Mouse (Mus musculus) midbrain, embryonic 11.5 days (tissue): Measurements from ENCODE around the gene C130074G19Rik. TPM values are rescaled to one million over a fixed set of nuclear protein-coding genes. Genes with fewer than 3 reads are reported as not detected.
A peak's percentile ranks its signal among the peaks of the same experiment; 100 is the strongest.

Experiments
- ATAC-seq: fragments of 200-750 bp; cut with Nextera tagmentation; 2 replicates; pipeline ENCODE4 v1.8.0; 2017; ENCODE audit warnings: moderate TSS enrichment, moderate library complexity; ENCODE audit not compliant: low FRiP score
- DNase-seq: peaks from one replicate; pipeline ENCODE4 v3.0.0; 2015; ENCODE audit warnings: low spot score; ENCODE audit errors: missing footprints
- H3K27ac ChIP-seq: fragments of 300-500 bp; sonication (generic); 2 replicates; pipeline ENCODE4 v1.5.1; 2014; ENCODE audit warnings: low read depth, low read length
- H3K27me3 ChIP-seq: fragments of 300-500 bp; sonication (generic); 2 replicates; pipeline ENCODE4 v1.6.1; 2014; ENCODE audit warnings: mild to moderate bottlenecking, low read length, moderate library complexity, mixed read lengths; ENCODE audit not compliant: control insufficient read depth, insufficient read depth
- H3K36me3 ChIP-seq: fragments of 300-500 bp; sonication (generic); 2 replicates; pipeline ENCODE4 v1.6.1; 2014; ENCODE audit warnings: mild to moderate bottlenecking, low read length, moderate library complexity, mixed read lengths; ENCODE audit not compliant: control insufficient read depth, insufficient read depth
- H3K4me1 ChIP-seq: fragments of 300-500 bp; sonication (generic); 2 replicates; pipeline ENCODE4 v1.6.1; 2014; ENCODE audit warnings: low read length; ENCODE audit not compliant: control insufficient read depth, insufficient read depth
- H3K4me2 ChIP-seq: fragments of 300-500 bp; sonication (generic); 2 replicates; pipeline ENCODE4 v1.6.1; 2014; ENCODE audit warnings: mild to moderate bottlenecking, moderate library complexity
- H3K4me3 ChIP-seq: fragments of 300-500 bp; sonication (generic); 2 replicates; pipeline ENCODE4 v1.5.1; 2014; ENCODE audit warnings: low read depth, low read length
- H3K9ac ChIP-seq: fragments of 300-500 bp; sonication (generic); 2 replicates; pipeline ENCODE4 v1.6.1; 2014; ENCODE audit warnings: low read length
- H3K9me3 ChIP-seq: fragments of 300-500 bp; sonication (generic); 2 replicates; pipeline ENCODE4 v1.6.1; 2016; ENCODE audit warnings: low read length; ENCODE audit not compliant: control insufficient read depth
- WGBS: fragments of 180-500 bp; shearing (Covaris S2); extraction: QIAGEN DNeasy Blood & Tissue Kit; methylation state at CpG from one replicate; pipeline ENCODE4 v1.1.7; 2014; 5-methylcytosine and 5-hydroxymethylcytosine counted together
- microRNA counts: library from miRNA; unstranded; fragments of <30 nt; microRNA quantifications from one replicate; lab custom pipeline; 2015
- microRNA-seq: library from miRNA; unstranded; fragments of <30 nt; microRNA quantifications from one replicate; pipeline ENCODE4, GENCODE M21; 2017
- polyA plus RNA-seq: library from polyadenylated mRNA; unstranded; fragments of >200 nt; fragmentation: Nextera tagmentation; extraction: Ambion mirVana; gene quantifications from 2 replicates; pipeline ENCODE4 v1.2.1, GENCODE M21; 2014

Gene C130074G19Rik
- polyA plus RNA-seq, 1 experiment from 2014 or later, result 0.52 TPM

GRCm38 (mm10) chr1:184833499-184833898 is 49.5 kb downstream of the C130074G19Rik start:
- ATAC-seq, result no peak
- H3K4me3 ChIP-seq, result no peak overlapping the region

GRCm38 (mm10) chr1:184832211-184832610 is 50.8 kb downstream of the C130074G19Rik start:
- no peaks in the 10 kb centered on the region for H3K4me1 ChIP-seq
- H3K9me3 ChIP-seq, result no peaks in the 10 kb centered on the region
- H3K36me3 ChIP-seq, result peaks cover 2% of the 10 kb centered on the region; the same call in 1 of the 2 replicates
- ATAC-seq (no peak), DNase-seq (peak; percentile 80)
- no peak overlapping the region for H3K9ac ChIP-seq
- no peak overlapping the region for H3K4me3 ChIP-seq
- no peak overlapping the region for H3K27ac ChIP-seq
- H3K4me2 ChIP-seq, result no peak overlapping the region
- H3K27me3 ChIP-seq, result no peaks in the 10 kb centered on the region
- WGBS, result 84% methylated on average over 10 of the region's 10 CpGs

More at GRCm38 (mm10) chr1:184833499-184833898, 49.5 kb downstream of the C130074G19Rik start:
- H3K9ac ChIP-seq, result no peak overlapping the region
- peaks cover 2% of the 10 kb centered on the region; the same call in 1 of the 2 replicates for H3K36me3 ChIP-seq
- H3K9me3 ChIP-seq, result no peaks in the 10 kb centered on the region
- H3K4me1 ChIP-seq, result no peaks in the 10 kb centered on the region
- no peak for DNase-seq
- H3K27me3 ChIP-seq, result no peaks in the 10 kb centered on the region
- no peak overlapping the region for H3K27ac ChIP-seq
- H3K4me2 ChIP-seq, result no peak overlapping the region
- WGBS, result 93% methylated on average over 7 of the region's 7 CpGs

DNA sequence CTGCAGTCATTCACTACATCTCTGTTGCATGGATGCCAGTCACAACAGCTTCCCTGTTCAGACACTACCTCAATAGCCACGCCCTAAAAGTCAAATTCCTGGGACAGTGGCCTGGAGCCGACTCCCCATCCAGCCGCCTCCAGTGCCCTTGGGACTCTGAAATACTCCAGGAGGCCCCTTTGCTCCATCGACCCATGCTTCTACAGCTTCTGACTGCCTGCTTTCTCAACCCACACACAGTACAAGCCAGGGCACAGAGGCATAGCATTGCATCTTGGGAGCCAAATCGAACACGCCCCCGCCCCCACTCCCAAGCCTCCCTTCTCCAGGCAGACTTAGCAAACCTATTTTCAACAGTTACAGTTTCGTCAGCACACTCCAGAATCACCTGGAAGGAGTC is 53.1 kb downstream of the C130074G19Rik start:
- Histone ChIP-seq H3K9ac (no peak overlapping the region), H3K36me3 (peaks cover 2% of the 10 kb centered on the region; the same call in 1 of the 2 replicates), H3K4me2 (no peak overlapping the region), H3K27me3 (no peaks in the 10 kb centered on the region), H3K9me3 (no peaks in the 10 kb centered on the region), H3K4me3 (no peak overlapping the region), H3K4me1 (no peaks in the 10 kb centered on the region), H3K27ac (no peak overlapping the region)
- WGBS, result 87% methylated on average over 8 of the region's 8 CpGs
- DNase-seq (peak; percentile 47), ATAC-seq (no peak)

- Histone ChIP-seq H3K9me3 (no peaks in the 10 kb centered on the region), H3K4me1 (no peaks in the 10 kb centered on the region), H3K9ac (no peak overlapping the region), H3K27ac (no peak overlapping the region), H3K4me3 (no peak overlapping the region), H3K27me3 (no peaks in the 10 kb centered on the region), H3K36me3 (0 out of 2 replicates have a peak, but pooled peaks cover 2% of the 10 kb centered on the region), H3K4me2 (peak overlapping the region; percentile 16; the same call in 1 of the 2 replicates)
- DNase-seq (peak; percentile 86), ATAC-seq (no peak)
- 28% methylated on average over 23 of the region's 23 CpGs for WGBS
These were observed 55.8 kb downstream of the C130074G19Rik start for GRCm38 (mm10) chr1:184827175-184827701.

DNA sequence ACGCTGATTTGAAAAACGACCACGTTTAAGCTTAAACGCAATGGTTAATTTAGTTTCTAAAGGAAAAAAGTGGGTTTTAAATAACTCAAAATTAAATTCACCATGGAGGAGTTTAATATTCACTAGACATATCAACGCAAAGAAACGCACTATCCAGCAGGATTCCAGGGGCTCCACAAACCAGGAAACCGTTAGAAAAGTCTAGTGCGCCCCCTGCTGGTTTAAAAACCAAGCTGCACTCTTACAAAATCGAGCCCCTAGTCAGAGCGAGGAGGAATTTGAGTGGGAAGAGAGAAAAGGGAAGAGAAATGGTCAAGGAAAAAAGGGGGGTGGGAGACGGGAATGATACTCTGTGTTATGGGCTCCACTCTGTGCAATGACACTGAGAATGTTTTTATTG is 57.9 kb downstream of the C130074G19Rik start:
- peak; percentile 93 for DNase-seq

GRCm38 (mm10) chr1:184824439-184824851 is 58.6 kb downstream of the C130074G19Rik start:
- H3K9ac ChIP-seq, result no peak overlapping the region
- WGBS, result 2% methylated on average over 12 of the region's 12 CpGs
- no peak overlapping the region for H3K27ac ChIP-seq
- H3K4me3 ChIP-seq, result no peak overlapping the region
- ATAC-seq (peak; percentile 88), DNase-seq (peak; percentile 99)
- H3K4me2 ChIP-seq, result no peak overlapping the region
- H3K36me3 ChIP-seq, result no peaks in the 10 kb centered on the region
- H3K27me3 ChIP-seq, result no peaks in the 10 kb centered on the region
- H3K9me3 ChIP-seq, result no peaks in the 10 kb centered on the region
- H3K4me1 ChIP-seq, result no peaks in the 10 kb centered on the region

More for the DNA sequence above, 57.9 kb downstream of the C130074G19Rik start:
- ATAC-seq, result 0 out of 2 replicates have a peak, but pooled peaks have one; percentile 28
- Histone ChIP-seq H3K9ac (no peak overlapping the region), H3K4me2 (no peak overlapping the region), H3K36me3 (no peaks in the 10 kb centered on the region), H3K27me3 (no peaks in the 10 kb centered on the region), H3K4me3 (no peak overlapping the region), H3K4me1 (no peaks in the 10 kb centered on the region), H3K27ac (no peak overlapping the region), H3K9me3 (no peaks in the 10 kb centered on the region)
- 29% methylated on average over 11 of the region's 11 CpGs for WGBS

- Histone ChIP-seq H3K36me3 (no peaks in the 10 kb centered on the region), H3K4me1 (no peaks in the 10 kb centered on the region), H3K4me3 (no peak overlapping the region), H3K9ac (no peak overlapping the region), H3K4me2 (0 out of 2 replicates have a peak overlapping the region, but pooled peaks have one; percentile 8), H3K27me3 (no peaks in the 10 kb centered on the region), H3K9me3 (no peaks in the 10 kb centered on the region), H3K27ac (no peak overlapping the region)
- WGBS, result 11% methylated on average over 11 of the region's 11 CpGs
- DNase-seq (no peak), ATAC-seq (peak; percentile 45; the same call in 1 of the 2 replicates)
These were observed 60.3 kb downstream of the C130074G19Rik start for GRCm38 (mm10) chr1:184822678-184823077.

MicroRNAs encoded within 50 kb of the gene (microRNA counts, 519-probe panel; counts per million panel counts)
- 3,558 counts per million, percentile 21 among the panel's probes with 10 or more counts for microRNA mmu-miR-1981 (lab: Ali Mortazavi, UCI)

Small RNAs within 50 kb of the gene (microRNA-seq; reads per million reads assigned to microRNA genes)
- gene Mir1981, result 109 reads per million, percentile 54 among the genes with 10 or more reads in this experiment

Other genes starting within 250 kb of the C130074G19Rik start
- 2.2 and 2.7 TPM in 2 replicates for gene Hlx, start 150.6 kb downstream of the C130074G19Rik start, polyA plus RNA-seq
- not detected in 2 replicates for gene Marc1, start 71.9 kb downstream of the C130074G19Rik start, polyA plus RNA-seq
- 107 and 110 TPM in 2 replicates for gene Marc2, start 36.8 kb downstream of the C130074G19Rik start, polyA plus RNA-seq
- gene Mark1, start 116.4 kb upstream of the C130074G19Rik start, polyA plus RNA-seq, result 5.3 and 5.8 TPM in 2 replicates